Mouse (Mus musculus): ENCODE measurements at regions not wholly inside any gene's neighbourhood (a gene's known extent, or its start where the extent isn't known, plus 50 kb on each side); places are given as distances from the start of the nearest gene placed in this dataset.

- H3K9me3 ChIP-seq (replicated peaks; ENCODE audit: low read length): no peaks in the 10 kb centered on the region
- no peak for TF ChIP-seq CTCF (IDR thresholded peaks at IDR 0.05; ENCODE audit: low read depth)
- H3K27me3 ChIP-seq (ENCODE audit: insufficient read depth, low read length): no peaks in the 10 kb centered on the region
- peaks cover 8% of the 10 kb centered on the region; the same call in 1 of the 2 replicates for H3K4me1 ChIP-seq (replicated peaks; ENCODE audit: insufficient read depth, low read length)
- H3K36me3 ChIP-seq (ENCODE audit: insufficient read depth, low read length): no peaks in the 10 kb centered on the region
- DNase-seq (ENCODE audit: low spot score): peak; percentile 72
- WGBS: 50% methylated on average over 8 of the region's 8 CpGs
- H3K4me3 ChIP-seq (replicated peaks; ENCODE audit: low read depth, low read length): no peak overlapping the region
- H3K27ac ChIP-seq: no peak overlapping the region
- H3K4me2 ChIP-seq (ENCODE audit: low read length): no peak overlapping the region
- H3K9ac ChIP-seq (ENCODE audit: low read depth, low read length): no peak overlapping the region
- ATAC-seq (replicated peaks; ENCODE audit: low FRiP score, low read depth): no peak
These were observed 119.3 kb downstream of the Ddx1 start for GRCm38 (mm10) chr12:13129677-13130082.

GRCm38 (mm10) chr12:13127407-13127806 is 121.6 kb downstream of the Ddx1 start:
- ATAC-seq (replicated peaks; ENCODE audit: low FRiP score, low read depth) (no peak), DNase-seq (ENCODE audit: low spot score) (no peak)
- Histone ChIP-seq H3K9ac (ENCODE audit: low read depth, low read length) (no peak overlapping the region), H3K4me1 (replicated peaks; ENCODE audit: insufficient read depth, low read length) (peaks cover 8% of the 10 kb centered on the region; the same call in 1 of the 2 replicates), H3K36me3 (ENCODE audit: insufficient read depth, low read length) (no peaks in the 10 kb centered on the region), H3K27me3 (ENCODE audit: insufficient read depth, low read length) (no peaks in the 10 kb centered on the region), H3K4me2 (ENCODE audit: low read length) (no peak overlapping the region), H3K9me3 (replicated peaks; ENCODE audit: low read length) (no peaks in the 10 kb centered on the region), H3K27ac (no peak overlapping the region), H3K4me3 (replicated peaks; ENCODE audit: low read depth, low read length) (no peak overlapping the region)
- no peak for TF ChIP-seq CTCF (IDR thresholded peaks at IDR 0.05; ENCODE audit: low read depth)
- 84% methylated on average over 11 of the region's 11 CpGs for whole genome bisulfite sequencing

DNA sequence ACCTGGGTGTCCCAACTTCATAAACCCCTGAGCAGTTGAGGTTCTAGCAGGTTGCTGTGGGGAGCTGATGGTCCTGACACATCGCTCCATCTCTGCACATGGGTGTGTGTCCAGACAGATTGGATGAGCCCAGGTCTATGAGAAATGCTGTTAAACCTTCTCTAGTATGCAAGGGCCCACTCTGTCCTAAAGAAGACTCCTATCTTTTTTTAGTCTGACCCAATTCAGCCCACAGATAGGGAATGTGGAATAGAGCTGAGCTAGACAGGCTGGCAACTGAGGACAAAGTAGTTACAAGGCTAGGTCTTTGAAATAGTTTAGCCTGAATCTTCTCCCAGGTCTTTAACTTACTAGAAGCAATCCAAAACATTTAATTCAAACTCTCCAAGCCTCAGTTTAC is 124.0 kb downstream of the Ddx1 start:
- Histone ChIP-seq H3K9ac (ENCODE audit: low read depth, low read length) (no peak overlapping the region), H3K4me3 (replicated peaks; ENCODE audit: low read depth, low read length) (no peak overlapping the region), H3K36me3 (ENCODE audit: insufficient read depth, low read length) (no peaks in the 10 kb centered on the region), H3K4me1 (replicated peaks; ENCODE audit: insufficient read depth, low read length) (peaks cover 11% of the 10 kb centered on the region; the same call in 1 of the 2 replicates), H3K4me2 (ENCODE audit: low read length) (no peak overlapping the region), H3K9me3 (replicated peaks; ENCODE audit: low read length) (no peaks in the 10 kb centered on the region), H3K27me3 (ENCODE audit: insufficient read depth, low read length) (no peaks in the 10 kb centered on the region), H3K27ac (no peak overlapping the region)
- WGBS: 100% methylated on average over 1 of the region's 1 CpGs
- TF ChIP-seq CTCF (IDR thresholded peaks at IDR 0.05; ENCODE audit: low read depth): no peak
- DNase-seq (ENCODE audit: low spot score) (no peak), ATAC-seq (replicated peaks; ENCODE audit: low FRiP score, low read depth) (no peak)

DNA sequence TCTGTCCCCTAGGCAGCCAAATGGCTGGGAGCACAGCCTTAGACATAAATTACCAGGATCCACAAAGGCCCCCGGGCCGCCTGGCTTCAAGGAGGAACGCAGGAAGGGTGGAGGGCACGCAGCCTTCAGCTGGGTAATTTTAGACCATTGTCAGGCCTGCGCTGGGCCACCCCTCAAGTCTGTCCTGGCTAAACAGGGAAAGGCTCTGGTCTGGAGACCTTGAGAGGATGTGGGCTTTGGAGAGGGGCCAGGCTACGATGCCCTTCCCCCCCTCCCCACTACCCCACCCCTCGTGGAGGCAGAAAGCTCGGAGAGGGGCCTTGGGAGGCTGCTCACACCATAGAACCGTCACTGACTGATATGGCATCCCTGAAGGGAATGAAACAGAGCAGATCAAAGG is 126.7 kb downstream of the Ddx1 start:
- no peaks in the 10 kb centered on the region for H3K9me3 ChIP-seq (replicated peaks; ENCODE audit: low read length)
- H3K27me3 ChIP-seq (ENCODE audit: insufficient read depth, low read length): no peaks in the 10 kb centered on the region
- H3K36me3 ChIP-seq (ENCODE audit: insufficient read depth, low read length): no peaks in the 10 kb centered on the region
- ATAC-seq (replicated peaks; ENCODE audit: low FRiP score, low read depth) (0 out of 2 replicates have a peak, but pooled peaks have one; percentile 17), DNase-seq (ENCODE audit: low spot score) (no peak)
- no peak overlapping the region for H3K27ac ChIP-seq
- peaks cover 7% of the 10 kb centered on the region; the same call in 1 of the 2 replicates for H3K4me1 ChIP-seq (replicated peaks; ENCODE audit: insufficient read depth, low read length)
- TF ChIP-seq CTCF (IDR thresholded peaks at IDR 0.05; ENCODE audit: low read depth): no peak
- WGBS: 9% methylated on average over 9 of the region's 9 CpGs
- H3K4me2 ChIP-seq (ENCODE audit: low read length): no peak overlapping the region
- H3K9ac ChIP-seq (ENCODE audit: low read depth, low read length): no peak overlapping the region
- H3K4me3 ChIP-seq (replicated peaks; ENCODE audit: low read depth, low read length): no peak overlapping the region

DNA sequence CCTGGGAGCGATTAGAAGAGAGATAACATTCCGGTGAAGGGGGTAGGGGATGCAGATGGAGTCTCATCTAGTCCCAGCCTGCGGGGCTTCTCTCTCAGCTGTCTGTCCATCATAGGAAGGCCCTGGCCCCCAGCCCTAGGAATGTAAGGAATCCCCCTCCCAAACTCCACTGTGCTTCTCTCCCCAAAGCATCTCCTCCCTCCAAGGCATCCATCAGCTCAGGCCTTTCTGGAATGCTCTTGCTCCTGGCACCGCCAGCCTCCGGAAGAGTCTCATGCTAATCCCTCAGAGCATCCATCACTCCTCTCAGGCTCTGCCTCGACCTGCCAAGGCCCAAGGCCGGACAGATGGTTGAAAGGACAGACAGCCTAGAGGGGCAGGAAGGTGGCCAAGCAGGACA is 128.4 kb downstream of the Ddx1 start:
- no peak for TF ChIP-seq CTCF (IDR thresholded peaks at IDR 0.05; ENCODE audit: low read depth)
- H3K27ac ChIP-seq: no peak overlapping the region
- no peak overlapping the region for H3K4me2 ChIP-seq (ENCODE audit: low read length)
- no peak for DNase-seq (ENCODE audit: low spot score)
- H3K27me3 ChIP-seq (ENCODE audit: insufficient read depth, low read length): no peaks in the 10 kb centered on the region
- H3K9me3 ChIP-seq (replicated peaks; ENCODE audit: low read length): no peaks in the 10 kb centered on the region
- peaks cover 8% of the 10 kb centered on the region; the same call in 1 of the 2 replicates for H3K4me1 ChIP-seq (replicated peaks; ENCODE audit: insufficient read depth, low read length)
- H3K36me3 ChIP-seq (ENCODE audit: insufficient read depth, low read length): no peaks in the 10 kb centered on the region
- 54% methylated on average over 7 of the region's 7 CpGs for WGBS
- no peak overlapping the region for H3K9ac ChIP-seq (ENCODE audit: low read depth, low read length)
- no peak overlapping the region for H3K4me3 ChIP-seq (replicated peaks; ENCODE audit: low read depth, low read length)
- peak; percentile 41; the same call in 1 of the 2 replicates for ATAC-seq (replicated peaks; ENCODE audit: low FRiP score, low read depth)

DNA sequence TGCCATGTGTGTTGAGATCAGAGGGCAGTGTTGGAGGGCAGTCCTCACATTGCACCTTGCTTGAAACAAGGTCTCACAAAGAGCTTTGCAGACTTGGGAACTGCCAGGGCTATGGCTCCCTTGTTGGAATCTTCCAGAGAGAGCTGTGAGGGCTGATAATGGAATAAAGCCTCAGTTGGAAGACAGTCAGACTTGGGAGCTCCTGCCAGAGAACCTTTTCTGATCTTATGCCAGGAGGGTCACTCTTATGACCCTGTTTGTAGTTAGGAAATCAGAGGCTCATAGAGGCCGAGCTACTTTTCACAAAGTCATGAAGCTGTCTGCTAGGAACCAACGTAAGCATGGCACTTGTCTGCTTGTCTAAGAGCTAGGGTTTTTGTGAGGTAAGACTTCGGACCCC is 129.4 kb downstream of the Ddx1 start:
- H3K36me3 ChIP-seq (ENCODE audit: insufficient read depth, low read length): no peaks in the 10 kb centered on the region
- no peaks in the 10 kb centered on the region for H3K9me3 ChIP-seq (replicated peaks; ENCODE audit: low read length)
- no peak overlapping the region for H3K4me2 ChIP-seq (ENCODE audit: low read length)
- no peak overlapping the region for H3K27ac ChIP-seq
- WGBS: 76% methylated on average over 3 of the region's 3 CpGs
- DNase-seq (ENCODE audit: low spot score): peak; percentile 27
- H3K4me3 ChIP-seq (replicated peaks; ENCODE audit: low read depth, low read length): no peak overlapping the region
- TF ChIP-seq CTCF (IDR thresholded peaks at IDR 0.05; ENCODE audit: low read depth): no peak
- H3K4me1 ChIP-seq (replicated peaks; ENCODE audit: insufficient read depth, low read length): peaks cover 8% of the 10 kb centered on the region; the same call in 1 of the 2 replicates
- H3K27me3 ChIP-seq (ENCODE audit: insufficient read depth, low read length): no peaks in the 10 kb centered on the region
- ATAC-seq (replicated peaks; ENCODE audit: low FRiP score, low read depth): no peak
- no peak overlapping the region for H3K9ac ChIP-seq (ENCODE audit: low read depth, low read length)

DNA sequence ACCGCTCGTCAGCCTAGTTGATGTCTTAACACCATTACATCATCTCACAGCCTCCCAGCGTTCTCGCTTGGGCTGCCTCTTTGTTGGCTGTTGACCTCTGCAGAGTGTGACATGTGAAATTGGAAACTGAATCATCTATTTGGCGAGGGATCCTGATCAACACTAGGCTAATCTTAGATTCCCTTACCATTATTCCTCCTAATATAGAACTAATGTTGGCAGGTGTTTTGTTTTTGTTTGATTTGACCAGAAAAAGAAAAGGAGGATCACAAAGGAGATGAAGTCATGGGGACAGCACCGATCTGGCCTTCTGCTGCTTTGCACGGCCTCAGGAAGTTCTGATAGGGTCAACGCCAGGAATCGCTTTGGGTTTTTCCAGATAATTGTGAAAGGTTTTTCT is 131.0 kb downstream of the Ddx1 start:
- H3K4me2 ChIP-seq (ENCODE audit: low read length): no peak overlapping the region
- no peaks in the 10 kb centered on the region for H3K27me3 ChIP-seq (ENCODE audit: insufficient read depth, low read length)
- WGBS: 53% methylated on average over 9 of the region's 9 CpGs
- no peak for DNase-seq (ENCODE audit: low spot score)
- no peaks in the 10 kb centered on the region for H3K9me3 ChIP-seq (replicated peaks; ENCODE audit: low read length)
- H3K4me1 ChIP-seq (replicated peaks; ENCODE audit: insufficient read depth, low read length): peaks cover 8% of the 10 kb centered on the region; the same call in 1 of the 2 replicates
- no peak overlapping the region for H3K27ac ChIP-seq
- no peak for ATAC-seq (replicated peaks; ENCODE audit: low FRiP score, low read depth)
- H3K4me3 ChIP-seq (replicated peaks; ENCODE audit: low read depth, low read length): no peak overlapping the region
- TF ChIP-seq CTCF (IDR thresholded peaks at IDR 0.05; ENCODE audit: low read depth): no peak
- no peak overlapping the region for H3K9ac ChIP-seq (ENCODE audit: low read depth, low read length)
- no peaks in the 10 kb centered on the region for H3K36me3 ChIP-seq (ENCODE audit: insufficient read depth, low read length)
